Mouse (Mus musculus): Measurements from ENCODE around the gene Plcxd2. TPM values are rescaled to one million over a fixed set of nuclear protein-coding genes. Genes with fewer than 3 reads are reported as not detected.
A peak's percentile ranks its signal among the peaks of the same experiment; 100 is the strongest.

Gene Plcxd2
- polyA plus RNA-seq, 1 experiment from 2014 or later: 0.49 TPM

DNA sequence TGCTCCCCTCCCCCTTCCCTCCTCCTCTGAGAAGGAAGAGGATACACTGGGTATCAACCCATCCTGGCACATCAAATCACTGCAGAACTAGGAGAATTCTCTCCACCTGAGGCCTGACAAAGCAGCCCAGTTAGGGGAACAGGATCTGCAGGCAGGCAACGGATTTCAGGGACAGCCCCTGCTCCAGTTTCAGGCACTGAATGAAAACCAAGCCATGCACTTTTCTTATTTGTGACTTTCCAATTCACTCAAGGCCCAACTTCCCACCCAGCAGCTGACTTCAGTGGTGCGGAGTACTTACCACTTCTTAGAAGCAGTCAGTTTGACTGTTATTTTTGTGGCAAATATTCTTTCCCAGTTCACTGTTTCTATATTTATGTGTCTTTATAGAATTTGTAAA lies 69.3 kb downstream of the Plcxd2 start:
- WGBS (ENCODE audit: insufficient replicate concordance): 79% methylated on average over 2 of the region's 2 CpGs
- Histone ChIP-seq H3K36me3 (ENCODE audit: control insufficient read depth, insufficient read depth, low read length) (no peaks in the 10 kb centered on the region), H3K4me1 (ENCODE audit: control insufficient read depth, insufficient read depth, low read length) (no peaks in the 10 kb centered on the region), H3K27ac (ENCODE audit: low read depth, low read length) (no peak overlapping the region), H3K9ac (ENCODE audit: low read depth, low read length) (no peak overlapping the region), H3K4me2 (no peak overlapping the region), H3K27me3 (ENCODE audit: control insufficient read depth, insufficient read depth, low read length) (no peaks in the 10 kb centered on the region), H3K9me3 (replicated peaks; ENCODE audit: control insufficient read depth, low read length) (no peaks in the 10 kb centered on the region), H3K4me3 (ENCODE audit: low read depth, low read length) (no peak overlapping the region)
- ATAC-seq (replicated peaks; ENCODE audit: insufficient number of reproducible peaks, low FRiP score, low TSS enrichment): no peak

DNA sequence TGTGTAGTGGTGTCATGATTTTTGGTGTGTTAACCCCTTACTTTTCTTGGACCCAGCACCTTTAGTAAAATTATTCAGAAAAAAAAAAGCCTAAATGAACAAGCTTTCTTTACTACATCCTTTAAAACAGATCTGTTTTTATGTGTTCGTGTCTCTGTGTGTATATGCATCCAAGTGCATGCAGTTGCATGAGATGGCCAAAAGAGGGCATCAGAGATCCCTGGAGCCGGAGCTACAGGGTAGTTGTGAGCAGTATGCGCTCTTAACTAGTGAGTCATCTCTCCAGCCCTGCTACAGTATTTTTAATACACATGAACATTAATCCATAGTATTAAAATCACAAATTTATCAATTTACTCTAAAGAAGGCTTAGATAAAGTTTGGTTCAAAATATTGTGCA lies 70.6 kb downstream of the Plcxd2 start:
- H3K4me2 ChIP-seq: no peak overlapping the region
- no peak overlapping the region for H3K4me3 ChIP-seq (ENCODE audit: low read depth, low read length)
- H3K9me3 ChIP-seq (replicated peaks; ENCODE audit: control insufficient read depth, low read length): no peaks in the 10 kb centered on the region
- no peak overlapping the region for H3K9ac ChIP-seq (ENCODE audit: low read depth, low read length)
- ATAC-seq (replicated peaks; ENCODE audit: insufficient number of reproducible peaks, low FRiP score, low TSS enrichment): no peak
- no peak overlapping the region for H3K27ac ChIP-seq (ENCODE audit: low read depth, low read length)
- WGBS (ENCODE audit: insufficient replicate concordance): 85% methylated on average over 3 of the region's 3 CpGs
- no peaks in the 10 kb centered on the region for H3K4me1 ChIP-seq (ENCODE audit: control insufficient read depth, insufficient read depth, low read length)
- no peaks in the 10 kb centered on the region for H3K36me3 ChIP-seq (ENCODE audit: control insufficient read depth, insufficient read depth, low read length)
- H3K27me3 ChIP-seq (ENCODE audit: control insufficient read depth, insufficient read depth, low read length): no peaks in the 10 kb centered on the region

DNA sequence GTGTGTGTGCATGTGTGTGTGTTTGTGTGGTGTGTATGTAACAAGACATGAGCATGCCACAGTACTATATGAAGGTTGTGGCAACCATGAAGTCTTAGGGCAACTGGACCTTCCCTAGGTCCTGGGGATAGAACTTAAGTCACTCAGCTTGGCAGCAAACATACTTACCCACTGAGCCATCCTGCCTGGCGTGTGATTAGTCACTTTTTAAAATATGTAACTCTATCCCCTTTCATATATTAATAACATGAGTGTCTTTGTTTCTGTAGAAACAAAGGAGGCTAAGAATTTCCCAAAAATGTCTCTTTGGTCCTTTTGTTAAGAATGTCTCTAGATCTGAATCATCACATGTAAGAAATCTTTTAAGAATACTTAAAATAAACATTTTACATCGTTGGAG lies 72.6 kb downstream of the Plcxd2 start:
- Histone ChIP-seq H3K4me2 (no peak overlapping the region), H3K27ac (ENCODE audit: low read depth, low read length) (no peak overlapping the region), H3K27me3 (ENCODE audit: control insufficient read depth, insufficient read depth, low read length) (no peaks in the 10 kb centered on the region), H3K4me3 (ENCODE audit: low read depth, low read length) (no peak overlapping the region), H3K4me1 (ENCODE audit: control insufficient read depth, insufficient read depth, low read length) (no peaks in the 10 kb centered on the region), H3K9ac (ENCODE audit: low read depth, low read length) (no peak overlapping the region), H3K9me3 (replicated peaks; ENCODE audit: control insufficient read depth, low read length) (no peaks in the 10 kb centered on the region), H3K36me3 (ENCODE audit: control insufficient read depth, insufficient read depth, low read length) (no peaks in the 10 kb centered on the region)
- WGBS (ENCODE audit: insufficient replicate concordance): 48% methylated on average over 2 of the region's 2 CpGs
- ATAC-seq (replicated peaks; ENCODE audit: insufficient number of reproducible peaks, low FRiP score, low TSS enrichment): no peak

DNA sequence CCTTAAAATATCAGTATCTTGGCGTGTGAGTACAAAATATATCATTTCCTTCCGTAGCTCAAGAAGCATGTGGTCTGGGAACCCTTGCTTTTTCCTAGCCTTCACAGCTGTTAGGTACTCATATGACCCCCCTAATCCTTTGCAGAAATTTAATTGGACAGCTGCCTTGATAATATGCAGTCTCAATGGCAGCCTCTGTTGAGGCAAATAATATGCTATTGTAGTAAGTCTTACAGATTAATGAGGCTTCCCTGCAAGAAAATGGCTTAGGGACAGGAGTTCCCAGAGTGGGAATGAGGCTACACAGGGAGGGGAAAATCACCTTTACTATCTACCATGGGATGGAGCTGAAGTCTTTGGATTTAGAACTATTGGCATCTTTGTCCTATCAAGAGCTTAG lies 73.5 kb downstream of the Plcxd2 start:
- no peak overlapping the region for H3K27ac ChIP-seq (ENCODE audit: low read depth, low read length)
- no peak for ATAC-seq (replicated peaks; ENCODE audit: insufficient number of reproducible peaks, low FRiP score, low TSS enrichment)

DNA sequence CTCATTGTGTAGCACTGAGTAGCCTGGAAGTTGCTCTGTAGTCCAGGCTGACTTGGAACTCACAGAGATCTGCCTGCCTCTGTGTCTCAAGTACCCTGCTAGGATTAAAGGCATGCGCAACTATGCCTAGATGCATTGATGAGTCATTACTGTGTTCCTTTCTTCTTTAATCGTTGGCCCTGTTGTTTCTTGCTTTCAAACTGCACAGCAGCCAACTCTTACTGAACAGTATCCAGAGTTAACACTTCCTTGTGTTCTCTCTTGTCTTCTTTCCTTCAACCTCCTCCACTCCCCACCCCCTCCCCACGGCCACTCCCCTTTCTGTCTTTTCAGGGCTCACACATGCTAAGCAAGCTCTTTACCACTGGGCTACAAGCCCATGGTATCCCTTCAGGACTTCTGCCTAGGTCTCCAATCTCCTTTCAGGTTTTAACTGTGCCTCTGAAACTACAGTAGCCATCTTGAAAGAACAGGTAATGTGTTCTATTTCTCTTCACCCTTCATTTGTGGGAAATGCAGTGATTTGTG lies 74.0 kb downstream of the Plcxd2 start:
- no peak for ATAC-seq (replicated peaks; ENCODE audit: insufficient number of reproducible peaks, low FRiP score, low TSS enrichment)
- Histone ChIP-seq H3K27ac (ENCODE audit: low read depth, low read length) (no peak overlapping the region), H3K4me3 (ENCODE audit: low read depth, low read length) (no peak overlapping the region), H3K4me1 (ENCODE audit: control insufficient read depth, insufficient read depth, low read length) (no peaks in the 10 kb centered on the region), H3K27me3 (ENCODE audit: control insufficient read depth, insufficient read depth, low read length) (no peaks in the 10 kb centered on the region), H3K9me3 (replicated peaks; ENCODE audit: control insufficient read depth, low read length) (no peaks in the 10 kb centered on the region), H3K9ac (ENCODE audit: low read depth, low read length) (no peak overlapping the region), H3K4me2 (no peak overlapping the region), H3K36me3 (ENCODE audit: control insufficient read depth, insufficient read depth, low read length) (no peaks in the 10 kb centered on the region)
- 72% methylated on average over 3 of the region's 3 CpGs for WGBS (ENCODE audit: insufficient replicate concordance)

More for the DNA sequence above, 73.5 kb downstream of the Plcxd2 start:
- no peaks in the 10 kb centered on the region for H3K27me3 ChIP-seq (ENCODE audit: control insufficient read depth, insufficient read depth, low read length)
- H3K4me2 ChIP-seq: no peak overlapping the region
- H3K4me3 ChIP-seq (ENCODE audit: low read depth, low read length): no peak overlapping the region
- H3K9ac ChIP-seq (ENCODE audit: low read depth, low read length): no peak overlapping the region
- no peaks in the 10 kb centered on the region for H3K36me3 ChIP-seq (ENCODE audit: control insufficient read depth, insufficient read depth, low read length)
- no peaks in the 10 kb centered on the region for H3K4me1 ChIP-seq (ENCODE audit: control insufficient read depth, insufficient read depth, low read length)
- no peaks in the 10 kb centered on the region for H3K9me3 ChIP-seq (replicated peaks; ENCODE audit: control insufficient read depth, low read length)
- WGBS (ENCODE audit: insufficient replicate concordance): 68% methylated on average over 2 of the region's 2 CpGs

DNA sequence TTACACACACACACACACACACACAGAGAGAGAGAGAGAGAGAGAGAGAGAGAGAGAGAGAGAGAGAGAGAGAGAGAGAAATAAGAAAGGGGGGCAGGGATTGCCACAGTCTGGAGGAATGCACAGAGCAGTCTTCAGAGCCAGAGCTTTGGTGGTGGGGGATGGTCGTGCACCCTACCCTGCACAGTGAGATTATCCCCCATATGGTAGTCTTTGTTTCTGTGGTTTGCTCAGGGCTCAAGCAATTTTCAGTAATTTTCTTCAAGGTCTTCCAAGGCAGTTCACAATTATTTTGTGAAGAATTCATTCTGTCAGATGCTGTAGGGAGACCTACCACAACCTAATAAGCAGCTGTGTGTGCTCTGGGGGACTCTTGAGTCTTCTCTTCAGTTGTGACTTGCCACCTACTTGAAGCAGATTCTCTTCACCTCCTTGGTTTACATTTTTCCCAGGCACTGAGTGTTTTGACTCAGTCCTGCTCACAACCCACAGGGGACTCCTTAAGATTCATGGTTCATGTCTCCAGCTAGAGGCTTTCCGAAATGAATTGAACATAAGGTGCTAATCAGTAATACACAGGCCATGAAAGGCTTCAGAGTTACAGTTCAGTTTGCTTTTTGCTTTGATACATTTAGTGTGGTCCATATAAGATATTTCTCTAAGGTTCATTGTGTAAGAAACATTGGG lies 75.2 kb downstream of the Plcxd2 start:
- Histone ChIP-seq H3K27me3 (ENCODE audit: control insufficient read depth, insufficient read depth, low read length) (no peaks in the 10 kb centered on the region), H3K4me3 (ENCODE audit: low read depth, low read length) (no peak overlapping the region), H3K36me3 (ENCODE audit: control insufficient read depth, insufficient read depth, low read length) (no peaks in the 10 kb centered on the region), H3K9ac (ENCODE audit: low read depth, low read length) (no peak overlapping the region), H3K27ac (ENCODE audit: low read depth, low read length) (0 out of 2 replicates have a peak overlapping the region, but pooled peaks have one; percentile 29), H3K9me3 (replicated peaks; ENCODE audit: control insufficient read depth, low read length) (no peaks in the 10 kb centered on the region), H3K4me2 (no peak overlapping the region), H3K4me1 (ENCODE audit: control insufficient read depth, insufficient read depth, low read length) (no peaks in the 10 kb centered on the region)
- 57% methylated on average over 2 of the region's 2 CpGs for WGBS (ENCODE audit: insufficient replicate concordance)
- ATAC-seq (replicated peaks; ENCODE audit: insufficient number of reproducible peaks, low FRiP score, low TSS enrichment): no peak

DNA sequence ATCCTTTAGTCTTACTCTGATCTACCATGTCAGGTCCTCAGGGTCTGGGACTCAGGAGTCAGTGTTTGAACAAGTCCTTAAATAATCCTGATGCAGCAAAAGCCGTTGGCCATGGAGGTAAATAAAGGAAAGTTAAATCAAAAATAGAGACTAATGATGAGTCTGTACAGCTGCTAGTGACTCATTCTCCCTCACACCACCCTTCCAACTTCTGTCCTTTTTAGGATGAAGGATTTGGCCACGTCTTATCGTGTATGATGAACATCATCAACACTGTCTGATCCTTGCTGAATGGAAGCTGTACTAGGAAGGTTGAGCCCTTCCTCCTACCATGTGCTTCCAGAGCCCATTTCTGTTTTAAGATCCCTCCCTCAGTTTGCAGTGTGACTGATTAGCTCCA lies 79.7 kb downstream of the Plcxd2 start:
- H3K9ac ChIP-seq (ENCODE audit: low read depth, low read length): no peak overlapping the region
- no peak overlapping the region for H3K4me3 ChIP-seq (ENCODE audit: low read depth, low read length)
- peaks cover 6% of the 10 kb centered on the region; the same call in 1 of the 2 replicates for H3K4me1 ChIP-seq (ENCODE audit: control insufficient read depth, insufficient read depth, low read length)
- no peaks in the 10 kb centered on the region for H3K9me3 ChIP-seq (replicated peaks; ENCODE audit: control insufficient read depth, low read length)
- no peaks in the 10 kb centered on the region for H3K36me3 ChIP-seq (ENCODE audit: control insufficient read depth, insufficient read depth, low read length)
- H3K4me2 ChIP-seq: no peak overlapping the region
- WGBS (ENCODE audit: insufficient replicate concordance): 84% methylated on average over 3 of the region's 3 CpGs
- no peak overlapping the region for H3K27ac ChIP-seq (ENCODE audit: low read depth, low read length)
- no peak for ATAC-seq (replicated peaks; ENCODE audit: insufficient number of reproducible peaks, low FRiP score, low TSS enrichment)
- no peaks in the 10 kb centered on the region for H3K27me3 ChIP-seq (ENCODE audit: control insufficient read depth, insufficient read depth, low read length)

DNA sequence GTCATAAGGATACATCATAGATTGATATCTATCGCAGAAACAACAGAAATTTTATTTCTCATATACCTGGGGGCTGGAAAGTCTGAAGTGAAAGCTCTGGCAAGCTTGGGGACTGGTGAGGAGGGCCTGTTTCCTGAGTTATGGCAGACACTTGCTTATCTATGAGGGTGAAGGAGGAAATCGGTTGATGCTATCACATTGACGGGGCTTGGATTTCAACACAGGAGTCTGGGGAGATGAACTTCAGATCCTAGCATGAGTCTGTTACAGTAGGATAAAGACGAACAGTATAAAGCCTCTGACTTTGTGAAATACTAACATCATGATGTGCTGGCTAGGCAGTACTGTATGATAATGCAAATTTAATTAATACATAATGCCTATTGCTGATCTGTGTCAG lies 81.9 kb downstream of the Plcxd2 start:
- no peak overlapping the region for H3K9ac ChIP-seq (ENCODE audit: low read depth, low read length)
- no peak for ATAC-seq (replicated peaks; ENCODE audit: insufficient number of reproducible peaks, low FRiP score, low TSS enrichment)
- no peak overlapping the region for H3K4me3 ChIP-seq (ENCODE audit: low read depth, low read length)
- 41% methylated on average over 4 of the region's 4 CpGs for WGBS (ENCODE audit: insufficient replicate concordance)
- no peak overlapping the region for H3K27ac ChIP-seq (ENCODE audit: low read depth, low read length)
- no peaks in the 10 kb centered on the region for H3K36me3 ChIP-seq (ENCODE audit: control insufficient read depth, insufficient read depth, low read length)
- H3K4me1 ChIP-seq (ENCODE audit: control insufficient read depth, insufficient read depth, low read length): peaks cover 13% of the 10 kb centered on the region
- H3K4me2 ChIP-seq: no peak overlapping the region
- H3K9me3 ChIP-seq (replicated peaks; ENCODE audit: control insufficient read depth, low read length): no peaks in the 10 kb centered on the region
- no peaks in the 10 kb centered on the region for H3K27me3 ChIP-seq (ENCODE audit: control insufficient read depth, insufficient read depth, low read length)

DNA sequence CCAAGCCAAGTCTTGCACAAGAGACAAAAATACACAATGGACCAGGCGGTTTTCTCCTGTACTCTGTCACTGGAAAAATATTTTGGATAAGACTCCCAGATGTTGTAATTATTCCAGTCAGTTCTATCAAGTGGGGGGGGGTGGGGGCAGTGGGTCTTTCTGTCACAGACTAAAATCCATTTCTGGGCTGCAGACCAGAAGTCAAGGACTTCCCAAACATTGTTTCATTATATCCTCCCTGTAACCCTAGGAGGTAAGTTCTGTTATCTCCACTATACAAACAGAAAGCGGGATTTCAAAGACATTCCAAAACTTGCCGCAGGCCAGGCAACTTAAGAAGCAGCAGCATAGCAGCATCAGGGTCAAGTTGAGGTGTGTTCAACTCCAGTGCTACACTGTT lies 82.4 kb downstream of the Plcxd2 start:
- Histone ChIP-seq H3K4me1 (ENCODE audit: control insufficient read depth, insufficient read depth, low read length) (peaks cover 13% of the 10 kb centered on the region), H3K4me2 (no peak overlapping the region), H3K9me3 (replicated peaks; ENCODE audit: control insufficient read depth, low read length) (no peaks in the 10 kb centered on the region), H3K36me3 (ENCODE audit: control insufficient read depth, insufficient read depth, low read length) (no peaks in the 10 kb centered on the region), H3K27me3 (ENCODE audit: control insufficient read depth, insufficient read depth, low read length) (no peaks in the 10 kb centered on the region), H3K9ac (ENCODE audit: low read depth, low read length) (no peak overlapping the region), H3K27ac (ENCODE audit: low read depth, low read length) (no peak overlapping the region), H3K4me3 (ENCODE audit: low read depth, low read length) (no peak overlapping the region)
- WGBS (ENCODE audit: insufficient replicate concordance): 22% methylated on average over 3 of the region's 3 CpGs
- ATAC-seq (replicated peaks; ENCODE audit: insufficient number of reproducible peaks, low FRiP score, low TSS enrichment): no peak

Data from heart, embryonic 11.5 days (tissue).